Mouse (Mus musculus) liver, embryonic 14.5 days (tissue): ENCODE data around the gene Tex22. TPM values are rescaled to one million over a fixed set of nuclear protein-coding genes. Genes with fewer than 3 reads are reported as not detected.

ENCODE experiments used
- ATAC-seq: fragments of 200-750 bp; cut with Nextera tagmentation; 2 replicates; pipeline ENCODE4 v1.8.0; 2017; ENCODE audit warnings: moderate number of reproducible peaks, mild to moderate bottlenecking, moderate library complexity; ENCODE audit not compliant: insufficient read depth
- DNase-seq, 3 experiments: peaks; one replicate each; pipeline ENCODE4 v3.0.0-alpha.2; 2012 to 2013; ENCODE audit warnings: low read depth in 3 of 3, low spot score in 3 of 3
- H3K27ac ChIP-seq: fragments of 300-500 bp; sonication (generic); 2 replicates; pipeline ENCODE4 v1.5.1; 2014; ENCODE audit warnings: moderate library complexity, mild to moderate bottlenecking, control low read depth, inconsistent platforms
- H3K27me3 ChIP-seq: fragments of 300-500 bp; sonication (generic); 2 replicates; pipeline ENCODE4 v1.6.1; 2014; ENCODE audit warnings: mild to moderate bottlenecking, low read length, moderate library complexity; ENCODE audit not compliant: control insufficient read depth, insufficient read depth
- H3K36me3 ChIP-seq: fragments of 300-500 bp; sonication (generic); replicated peaks from 2 replicates; pipeline ENCODE4 v1.6.1; 2014; ENCODE audit warnings: low read depth; ENCODE audit not compliant: control insufficient read depth, insufficient read depth
- H3K4me1 ChIP-seq, 2 experiments: fragments of 200-500 bp in 1 of 2; fragments of 300-500 bp in 1 of 2; sonication (generic) in 1 of 2; replicated peaks; 2 replicates each; pipeline ENCODE4 v1.6.1; 2012 to 2014; ENCODE audit warnings: antibody characterized with exemption in 1 of 2, inconsistent platforms in 1 of 2, low read length in 1 of 2; ENCODE audit not compliant: control insufficient read depth in 2 of 2, insufficient read depth in 2 of 2
- H3K4me2 ChIP-seq: fragments of 300-500 bp; sonication (generic); 2 replicates; pipeline ENCODE4 v1.6.1; 2014; ENCODE audit warnings: low read depth, mild to moderate bottlenecking, control low read depth, moderate library complexity
- H3K4me3 ChIP-seq, 2 experiments: fragments of 200-500 bp in 1 of 2; fragments of 300-500 bp in 1 of 2; sonication (generic) in 1 of 2; 2 replicates each; pipeline ENCODE4 v1.5.1; 2012 to 2014; ENCODE audit warnings: low read depth in 2 of 2, low read length in 2 of 2, mild to moderate bottlenecking in 2 of 2, control low read depth in 1 of 2, inconsistent platforms in 1 of 2, moderate library complexity in 1 of 2; ENCODE audit not compliant: insufficient read depth in 1 of 2
- H3K9ac ChIP-seq: fragments of 300-500 bp; sonication (generic); replicated peaks from 2 replicates; pipeline ENCODE4 v1.6.1; 2014; ENCODE audit warnings: mild to moderate bottlenecking, control low read depth, moderate library complexity
- H3K9me3 ChIP-seq: fragments of 300-500 bp; sonication (generic); 2 replicates; pipeline ENCODE4 v1.6.1; 2016; ENCODE audit warnings: low read length, mixed read lengths; ENCODE audit not compliant: control insufficient read depth
- CTCF ChIP-seq: IDR thresholded peaks from 2 replicates; pipeline ENCODE4 v1.5.1; 2016; ENCODE audit warnings: antibody characterized with exemption, low read depth, control low read depth
- EP300 ChIP-seq: IDR thresholded peaks from 2 replicates; pipeline ENCODE4 v1.6.1; 2016; ENCODE audit warnings: antibody characterized with exemption, low read depth
- WGBS: fragments of 180-500 bp; shearing (Covaris S2); extraction: QIAGEN DNeasy Blood & Tissue Kit; methylation state at CpG from one replicate; pipeline ENCODE4 v1.1.7; 2014; ENCODE audit not compliant: insufficient replicate concordance; 5-methylcytosine and 5-hydroxymethylcytosine counted together
- polyA plus RNA-seq, 2 experiments: library from polyadenylated mRNA; depleted of rRNA in 1 of 2; stranded (reverse) in 1 of 2; unstranded in 1 of 2; fragments of >200 nt; fragmentation: Nextera tagmentation in 1 of 2; extraction: Ambion mirVana in 1 of 2; gene quantifications; 2 replicates each; pipeline versions ENCODE4 v1.2.1 to v1.2.3; 2012 to 2014

Tex22 gene
- polyA plus RNA-seq, 2 experiments, result 0.02 TPM; not detected in 1

DNA sequence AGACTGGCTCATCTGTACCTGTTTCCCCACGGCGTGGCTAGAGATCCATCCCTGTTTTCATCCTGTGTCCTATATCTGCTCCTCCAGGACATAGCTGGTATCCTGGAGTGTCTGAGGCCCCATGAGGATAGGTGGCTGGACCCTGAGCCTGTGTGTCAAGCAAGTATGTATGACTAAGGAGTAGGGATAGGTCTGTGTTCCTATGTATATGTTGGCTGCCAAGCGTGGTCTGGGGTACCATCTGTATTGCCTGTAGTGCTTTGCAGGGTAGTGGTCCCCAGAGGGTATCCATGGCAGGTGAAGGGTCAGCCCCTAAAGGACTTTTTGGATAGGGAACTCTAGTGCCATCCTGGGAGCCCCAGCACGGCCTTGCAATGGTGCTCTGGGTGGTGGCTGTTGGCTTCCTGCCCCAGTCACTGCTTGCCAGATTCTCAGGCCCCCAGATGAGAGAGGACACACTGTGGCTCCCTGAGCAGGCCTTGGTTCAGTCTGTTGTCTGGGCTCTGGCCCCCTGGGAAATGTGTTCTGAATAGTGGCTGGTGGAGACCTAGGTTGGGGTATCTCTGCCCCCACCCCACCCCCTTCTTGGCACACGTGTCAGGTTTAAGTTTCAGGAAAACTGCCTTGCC, 26.3 kb downstream of the Tex22 start:
- ATAC-seq (no peak), DNase-seq (no peak)
- peaks cover 15 to 28% of the 10 kb centered on the region in 2 experiments for H3K4me1 ChIP-seq
- H3K9ac ChIP-seq, result no peak overlapping the region
- no peak for TF ChIP-seq EP300
- TF ChIP-seq CTCF, result no peak
- no peak overlapping the region for H3K4me2 ChIP-seq
- no peaks in the 10 kb centered on the region for H3K27me3 ChIP-seq
- no peak overlapping the region for H3K27ac ChIP-seq
- no peak overlapping the region for H3K4me3 ChIP-seq
- H3K36me3 ChIP-seq, result no peaks in the 10 kb centered on the region
- WGBS, result 70% methylated on average over 5 of the region's 5 CpGs
- no peaks in the 10 kb centered on the region for H3K9me3 ChIP-seq

- 67% methylated on average over 9 of the region's 9 CpGs for WGBS
- peaks cover 19 to 36% of the 10 kb centered on the region in 2 experiments for H3K4me1 ChIP-seq
- no peaks in the 10 kb centered on the region for H3K9me3 ChIP-seq
- H3K9ac ChIP-seq, result no peak overlapping the region
- no peak for TF ChIP-seq EP300
- no peaks in the 10 kb centered on the region; the same call in 1 of the 2 replicates for H3K36me3 ChIP-seq
- ATAC-seq (no peak), DNase-seq (no peak)
- H3K4me3 ChIP-seq, result no peak overlapping the region
- H3K27ac ChIP-seq, result no peak overlapping the region
- H3K27me3 ChIP-seq, result no peaks in the 10 kb centered on the region
- no peak overlapping the region for H3K4me2 ChIP-seq
Observed at GRCm38 (mm10) chr12:113101251-113101960, 27.1 kb downstream of the Tex22 start.

GRCm38 (mm10) chr12:113102461-113102860, 28.2 kb downstream of the Tex22 start:
- Histone ChIP-seq H3K4me3 (no peak overlapping the region), H3K27ac (no peak overlapping the region), H3K27me3 (no peaks in the 10 kb centered on the region), H3K9me3 (no peaks in the 10 kb centered on the region), H3K4me1 (peaks cover 29 to 47% of the 10 kb centered on the region in 2 experiments), H3K4me2 (no peak overlapping the region), H3K36me3 (no peaks in the 10 kb centered on the region; the same call in 1 of the 2 replicates), H3K9ac (no peak overlapping the region)
- DNase-seq, result peak; percentile 45 to 50 (median 45)
- 0 out of 2 replicates have a peak, but pooled peaks have one; percentile 16 for ATAC-seq
- no peak for TF ChIP-seq EP300
- TF ChIP-seq CTCF, result peak; percentile 85
- 44% methylated on average over 6 of the region's 6 CpGs for WGBS

DNA sequence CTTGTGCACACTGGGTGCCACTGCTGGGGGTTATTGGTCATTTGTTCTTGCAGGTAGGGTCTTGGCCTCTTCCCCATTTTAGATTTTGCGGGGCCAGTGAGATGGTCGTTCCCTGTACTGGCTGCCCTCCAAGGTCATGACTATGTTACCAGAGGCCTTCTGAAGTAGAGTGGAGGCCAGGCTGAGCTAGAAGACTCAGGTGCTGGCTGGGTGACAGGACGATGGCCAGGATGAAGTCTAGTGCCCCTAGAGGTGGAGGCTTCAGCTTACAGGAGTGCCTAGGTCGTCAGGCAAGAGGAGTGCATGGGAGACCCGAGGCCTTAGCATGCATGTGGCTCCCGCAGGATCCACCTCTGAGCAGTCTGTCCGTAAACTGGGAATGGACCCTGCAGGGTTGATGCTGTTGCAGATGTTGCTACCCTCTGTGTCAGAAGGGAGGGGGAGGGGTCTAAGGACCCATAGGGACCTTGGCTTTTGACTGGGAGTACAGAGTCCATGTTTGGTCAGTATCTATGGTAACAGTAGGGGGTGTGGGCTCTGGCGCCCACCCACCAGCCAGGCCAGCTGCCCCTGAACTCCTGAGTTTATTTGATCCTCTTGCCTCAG, 29.6 kb downstream of the Tex22 start:
- WGBS, result 66% methylated on average over 8 of the region's 8 CpGs
- no peak for ATAC-seq
- H3K36me3 ChIP-seq, result no peaks in the 10 kb centered on the region; the same call in 1 of the 2 replicates
- H3K27me3 ChIP-seq, result no peaks in the 10 kb centered on the region
- peak in 1 of 3 experiments; percentile 19 for DNase-seq
- H3K4me1 ChIP-seq, result peaks cover 42 to 61% of the 10 kb centered on the region in 2 experiments
- H3K4me3 ChIP-seq, result no peak overlapping the region
- H3K9me3 ChIP-seq, result no peaks in the 10 kb centered on the region
- TF ChIP-seq EP300 (no peak), CTCF (peak; percentile 81)
- no peak overlapping the region for H3K27ac ChIP-seq
- no peak overlapping the region for H3K9ac ChIP-seq
- H3K4me2 ChIP-seq, result no peak overlapping the region

DNA sequence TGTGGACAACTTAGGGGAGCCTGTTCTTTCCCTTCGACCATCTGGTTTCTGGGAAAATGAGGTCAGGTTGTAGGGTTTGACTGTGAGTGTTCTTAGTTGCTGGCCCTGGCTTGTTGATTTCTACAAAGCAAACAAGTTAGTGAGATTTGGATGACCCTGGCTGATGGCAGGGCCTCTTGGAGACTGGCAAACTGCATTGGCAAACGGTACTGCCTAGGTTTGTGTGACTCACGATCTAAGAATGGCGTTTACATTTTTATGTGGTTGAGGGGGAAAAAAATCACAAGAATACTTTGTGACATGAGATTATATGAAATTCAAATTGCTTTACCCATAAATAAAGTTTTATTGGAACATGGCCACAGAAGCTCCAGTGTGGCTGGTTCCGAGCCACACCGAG, 32.1 kb downstream of the Tex22 start:
- H3K36me3 ChIP-seq, result no peaks in the 10 kb centered on the region; the same call in 1 of the 2 replicates
- DNase-seq, result no peak
- ATAC-seq, result no peak
- H3K9ac ChIP-seq, result no peak overlapping the region
- no peaks in the 10 kb centered on the region for H3K27me3 ChIP-seq
- peaks cover 35 to 50% of the 10 kb centered on the region in 2 experiments for H3K4me1 ChIP-seq
- no peak for TF ChIP-seq EP300
- TF ChIP-seq CTCF, result no peak
- H3K4me3 ChIP-seq, result no peak overlapping the region
- H3K9me3 ChIP-seq, result no peaks in the 10 kb centered on the region
- peak overlapping the region; percentile 59; the same call in 1 of the 2 replicates for H3K4me2 ChIP-seq
- peak overlapping the region; percentile 93 for H3K27ac ChIP-seq
- 80% methylated on average over 6 of the region's 6 CpGs for WGBS
